Mouse (Mus musculus): ENCODE measurements at regions not wholly inside any gene's neighbourhood (a gene's known extent, or its start where the extent isn't known, plus 50 kb on each side); places are given as distances from the start of the nearest gene placed in this dataset.

DNA sequence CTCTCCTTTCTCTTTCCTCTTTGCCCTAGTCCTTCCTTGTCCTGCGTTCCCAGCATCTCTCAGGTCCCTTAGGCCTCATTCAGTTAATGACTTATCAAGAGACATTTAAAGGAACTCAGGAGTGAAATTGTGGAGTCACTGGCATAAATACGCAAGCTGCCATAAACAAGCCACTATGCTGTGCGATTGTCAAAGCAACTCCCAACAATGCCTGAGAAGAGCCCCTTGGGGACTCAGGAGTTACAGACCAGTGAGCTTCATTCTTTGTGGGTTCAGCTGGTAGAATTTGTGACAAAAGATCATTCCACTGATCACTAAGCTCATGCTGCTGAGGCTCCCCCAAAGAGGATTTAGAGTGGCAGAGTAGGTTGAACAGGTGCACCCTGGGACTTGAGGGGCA is 451.4 kb upstream of the Lsamp start:
- TF ChIP-seq CTCF (IDR thresholded peaks at IDR 0.05; ENCODE audit: borderline replicate concordance, extremely low read depth, insufficient read depth, insufficient read length) (no peak), POLR2A (IDR thresholded peaks at IDR 0.05; ENCODE audit: borderline replicate concordance, extremely low read depth, insufficient read depth, insufficient read length, poor library complexity, severe bottlenecking) (no peak)

All from brain, embryonic 14.5 days (tissue).